ENCODE assay signal across 8 mouse cellular contexts in the genomic region with DNA sequence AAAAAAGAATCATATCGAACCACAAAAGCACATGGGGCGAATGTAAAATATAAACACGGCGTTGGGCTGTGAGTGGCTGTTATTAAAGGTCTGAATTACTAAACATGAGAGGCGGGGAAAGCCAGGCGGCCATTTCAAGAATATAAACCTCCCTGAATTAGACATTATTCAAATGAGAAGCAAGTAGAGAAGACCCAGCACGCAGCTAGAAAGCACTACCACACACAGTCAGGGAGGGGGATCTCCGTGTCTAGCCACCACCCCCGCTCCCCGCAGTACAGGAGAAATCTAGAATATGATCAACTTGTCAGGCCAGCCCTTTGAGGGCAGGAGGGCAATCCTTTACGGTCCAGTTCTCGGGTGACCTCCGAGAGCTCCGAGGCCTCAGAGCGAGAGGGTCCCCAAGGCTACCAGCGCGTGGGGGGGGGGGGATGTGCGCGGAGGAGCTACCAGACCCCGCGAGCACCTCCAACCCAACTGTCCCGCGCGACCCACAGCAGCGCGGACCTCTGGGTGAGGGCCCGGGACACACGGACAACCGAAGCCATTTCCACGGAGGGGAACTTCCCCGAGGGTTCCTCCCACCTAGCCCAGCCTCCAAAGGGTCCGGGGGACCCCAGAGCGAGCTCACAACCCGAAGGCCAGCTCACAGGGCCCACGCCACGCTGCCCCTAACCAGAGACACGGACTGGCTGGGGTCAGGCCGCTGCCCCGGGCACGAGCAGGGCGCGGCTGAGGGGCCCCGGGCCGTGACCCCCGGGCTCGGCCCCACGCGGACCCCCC. TPM values are rescaled to one million over a fixed set of nuclear protein-coding genes. Genes with fewer than 3 reads are reported as not detected.
A peak's percentile ranks its signal among the peaks of the same experiment; 100 is the strongest.
DNase-seq lines count a peak whose midpoint lies in the region; ATAC-seq lines count a peak whose summit lies in the region.

No protein-coding gene starts in this region.

- peak; percentile 31 for DNase-seq in gastrocnemius, adult 18-20 months (ENCODE audit: low spot score)
- DNase-seq in gastrocnemius, postnatal 10 days, result no peak
- peak; percentile 69 for DNase-seq in embryo, embryonic 10.5 days (ENCODE audit: low spot score)
- peak; percentile 16 to 29 for DNase-seq in gastrocnemius, postnatal 4 days (ENCODE audit: low spot score in 2 of 2)
- DNase-seq in spleen, adult 12 weeks (ENCODE audit: low spot score), result peak; percentile 31

- H3K27me3 ChIP-seq in intestine, embryonic 16.5 days (replicated peaks; ENCODE audit: control insufficient read depth, insufficient read depth, low read length), result no peaks in the 10 kb centered on the region
- H3K27me3 ChIP-seq in limb, embryonic 12.5 days, result no peaks in the 10 kb centered on the region
- no peaks in the 10 kb centered on the region for H3K27me3 ChIP-seq in midbrain, embryonic 13.5 days

- peak overlapping the region; percentile 91 for H3K27ac ChIP-seq in intestine, embryonic 16.5 days (ENCODE audit: low read length)
- peak overlapping the region; percentile 93 for H3K27ac ChIP-seq in limb, embryonic 12.5 days
- H3K27ac ChIP-seq in midbrain, embryonic 13.5 days, result peak overlapping the region; percentile 98

- WGBS in intestine, embryonic 16.5 days, result 1% methylated on average over 48 of the region's 48 CpGs
- WGBS in limb, embryonic 12.5 days, result 1% methylated on average over 47 of the region's 48 CpGs
- WGBS in midbrain, embryonic 13.5 days, result under 1% methylated on average over 46 of the region's 48 CpGs

- H3K4me2 ChIP-seq in intestine, embryonic 16.5 days (ENCODE audit: low read depth, low read length), result peak overlapping the region; percentile 96
- peak overlapping the region; percentile 92 for H3K4me2 ChIP-seq in limb, embryonic 12.5 days
- peak overlapping the region; percentile 85 for H3K4me2 ChIP-seq in midbrain, embryonic 13.5 days (replicated peaks)

- H3K4me3 ChIP-seq in intestine, embryonic 16.5 days (ENCODE audit: low read length), result peak overlapping the region; percentile 96
- peak overlapping the region; percentile 99 for H3K4me3 ChIP-seq in limb, embryonic 12.5 days (replicated peaks)
- peak overlapping the region; percentile 99 for H3K4me3 ChIP-seq in midbrain, embryonic 13.5 days (replicated peaks)

- H3K9ac ChIP-seq in intestine, embryonic 16.5 days (ENCODE audit: low read depth, low read length), result peak overlapping the region; percentile 96
- peak overlapping the region; percentile 98 for H3K9ac ChIP-seq in limb, embryonic 12.5 days (replicated peaks)
- peak overlapping the region; percentile 98 for H3K9ac ChIP-seq in midbrain, embryonic 13.5 days (replicated peaks)

- no peaks in the 10 kb centered on the region for H3K9me3 ChIP-seq in intestine, embryonic 16.5 days (ENCODE audit: control insufficient read depth, low read length)
- no peaks in the 10 kb centered on the region for H3K9me3 ChIP-seq in limb, embryonic 12.5 days
- H3K9me3 ChIP-seq in midbrain, embryonic 13.5 days, result no peaks in the 10 kb centered on the region

- peaks cover 5% of the 10 kb centered on the region for H3K4me1 ChIP-seq in intestine, embryonic 16.5 days (ENCODE audit: control insufficient read depth, insufficient read depth, low read length)
- peaks cover 23% of the 10 kb centered on the region for H3K4me1 ChIP-seq in limb, embryonic 12.5 days (replicated peaks)
- peaks cover 32% of the 10 kb centered on the region for H3K4me1 ChIP-seq in midbrain, embryonic 13.5 days (replicated peaks)

- H3K36me3 ChIP-seq in intestine, embryonic 16.5 days (ENCODE audit: control insufficient read depth, insufficient read depth, low read length), result no peaks in the 10 kb centered on the region
- H3K36me3 ChIP-seq in limb, embryonic 12.5 days, result no peaks in the 10 kb centered on the region
- H3K36me3 ChIP-seq in midbrain, embryonic 13.5 days, result no peaks in the 10 kb centered on the region

- ATAC-seq in intestine, embryonic 16.5 days, result peak; percentile 1
- ATAC-seq in limb, embryonic 12.5 days (ENCODE audit: insufficient number of reproducible peaks, insufficient read depth, low FRiP score, low TSS enrichment, low read depth), result peak; percentile 26; the same call in 1 of the 2 replicates
- peak; percentile 46 for ATAC-seq in midbrain, embryonic 13.5 days

RNA-seq across cellular contexts. Expression of gene Pou2f1, which starts 1.2 kb away (rescaled TPM):
- 1 to 10 TPM; 7.7 to 8.3 TPM for total RNA-seq in gastrocnemius, adult 18-20 months (2021)
- 10 to 100 TPM in 1 of 2 experiments, 1 to 10 TPM in 1; 9.6 to 11.4 TPM for total RNA-seq in gastrocnemius, postnatal 10 days (2021)
- 10 to 100 TPM; 11.2 TPM for total RNA-seq in gastrocnemius, postnatal 4 days (2021)
- polyA plus RNA-seq in intestine, embryonic 16.5 days (2015; fragmentation: Nextera tagmentation; extraction: Ambion mirVana), result 8.3 and 8.4 TPM in 2 replicates
- 17.0 and 18.5 TPM in 2 replicates for polyA plus RNA-seq in limb, embryonic 12.5 days (2016; fragmentation: Nextera tagmentation; extraction: Ambion mirVana)
- 26.0 and 27.7 TPM in 2 replicates for polyA plus RNA-seq in midbrain, embryonic 13.5 days (2015; fragmentation: Nextera tagmentation; extraction: Ambion mirVana)
